Mouse (Mus musculus): ENCODE measurements around the gene Cpsf4l.

GRCm38 (mm10) chr11:113737553-113737854 is 27.7 kb upstream of the Cpsf4l start:
- TF ChIP-seq CTCF (IDR thresholded peaks at IDR 0.05) (no peak), EP300 (IDR thresholded peaks at IDR 0.05) (0 out of 2 replicates have a peak, but pooled peaks have one; percentile 35)
